Mouse (Mus musculus) MEL (cell line): ENCODE results near the gene Ramp3. TPM values are rescaled to one million over a fixed set of nuclear protein-coding genes. Genes with fewer than 3 reads are reported as not detected.

Experiments
- DNase-seq: peaks from one replicate; pipeline ENCODE4 v3.0.0; 2011; ENCODE audit warnings: low read depth, low spot score
- H3K27ac ChIP-seq: 2 replicates; pipeline ENCODE4 v1.5.1; 2012; ENCODE audit warnings: low read depth, mild to moderate bottlenecking, control low read depth, low read length, moderate library complexity; ENCODE audit not compliant: control insufficient read depth
- H3K27me3 ChIP-seq, 2 experiments: fragments of 150-350 bp in 1 of 2; sonication (generic) in 1 of 2; 2 replicates each; pipeline ENCODE4 v1.6.1; 2012; ENCODE audit warnings: low read length in 2 of 2, mild to moderate bottlenecking in 2 of 2, improper control_type of control experiment in 1 of 2, moderate library complexity in 1 of 2; ENCODE audit not compliant: insufficient read depth in 2 of 2, control insufficient read depth in 1 of 2
- H3K36me3 ChIP-seq, 2 experiments: 2 replicates each; pipeline ENCODE4 v1.6.1; 2012 to 2014; ENCODE audit warnings: low read length in 2 of 2, improper control_type of control experiment in 1 of 2, inconsistent platforms in 1 of 2, mild to moderate bottlenecking in 1 of 2; ENCODE audit not compliant: insufficient read depth in 2 of 2, control insufficient read depth in 1 of 2
- H3K4me1 ChIP-seq, 2 experiments: fragments of 150-350 bp in 1 of 2; sonication (generic) in 1 of 2; 2 replicates each; pipeline ENCODE4 v1.6.1; 2012; ENCODE audit warnings: low read length in 2 of 2, improper control_type of control experiment in 1 of 2, mild to moderate bottlenecking in 1 of 2; ENCODE audit not compliant: insufficient read depth in 2 of 2, control insufficient read depth in 1 of 2
- H3K4me3 ChIP-seq, 2 experiments: fragments of 150-350 bp in 1 of 2; sonication (generic) in 1 of 2; 2 replicates each; pipeline ENCODE4 v1.5.1; 2012; ENCODE audit warnings: low read depth in 2 of 2, low read length in 2 of 2, mild to moderate bottlenecking in 2 of 2, moderate library complexity in 2 of 2, control low read depth in 1 of 2, improper control_type of control experiment in 1 of 2; ENCODE audit not compliant: control insufficient read depth in 1 of 2, insufficient read depth in 1 of 2
- H3K79me2 ChIP-seq: 2 replicates; pipeline ENCODE4 v1.6.1; 2012; ENCODE audit warnings: mild to moderate bottlenecking, low read length, moderate library complexity; ENCODE audit not compliant: control insufficient read depth, poor library complexity, insufficient read depth
- H3K9ac ChIP-seq: 2 replicates; pipeline ENCODE4 v1.6.1; 2012; ENCODE audit warnings: low read depth, mild to moderate bottlenecking, control low read depth, low read length, moderate library complexity; ENCODE audit not compliant: control insufficient read depth, poor library complexity, severe bottlenecking
- H3K9me3 ChIP-seq: fragments of 150-350 bp; sonication (generic); replicated peaks from 2 replicates; pipeline ENCODE4 v1.6.1; 2012; ENCODE audit warnings: mild to moderate bottlenecking, low read length, improper control_type of control experiment, moderate library complexity; ENCODE audit not compliant: insufficient read depth
- BHLHE40 ChIP-seq: IDR thresholded peaks from 2 replicates; pipeline ENCODE4 v1.6.1; 2012; ENCODE audit warnings: low read depth, mild to moderate bottlenecking, inconsistent platforms, low read length, improper control_type of control experiment, borderline replicate concordance
- CTCF ChIP-seq, 3 experiments: IDR thresholded peaks in 2 of 3; conservative IDR thresholded peaks in 1 of 3; 2 replicates each; pipeline ENCODE4 v1.5.1; 2011 to 2012; ENCODE audit warnings: low read length in 3 of 3, low read depth in 2 of 3, mild to moderate bottlenecking in 2 of 3, improper control_type of control experiment in 1 of 3, inconsistent platforms in 1 of 3, mixed read lengths in 1 of 3, moderate library complexity in 1 of 3; ENCODE audit not compliant: control insufficient read depth in 1 of 3, insufficient read depth in 1 of 3, poor library complexity in 1 of 3, severe bottlenecking in 1 of 3
- ELF1 ChIP-seq: IDR thresholded peaks from 2 replicates; pipeline ENCODE4 v1.6.1; 2014; ENCODE audit warnings: low read depth, mild to moderate bottlenecking, inconsistent platforms, low read length, improper control_type of control experiment, moderate library complexity
- EP300 ChIP-seq, 2 experiments: IDR thresholded peaks; 2 replicates each; pipeline ENCODE4 v1.6.1; 2011; ENCODE audit warnings: improper control_type of control experiment in 2 of 2, low read length in 2 of 2, low read depth in 1 of 2, mild to moderate bottlenecking in 1 of 2
- ETS1 ChIP-seq: IDR thresholded peaks from 2 replicates; pipeline ENCODE4 v1.6.1; 2012; ENCODE audit warnings: low read depth, mild to moderate bottlenecking, inconsistent platforms, low read length, improper control_type of control experiment, moderate library complexity
- HCFC1 ChIP-seq: IDR thresholded peaks from 2 replicates; pipeline ENCODE4 v1.6.1; 2012; ENCODE audit warnings: low read depth, mild to moderate bottlenecking, inconsistent platforms, low read length, improper control_type of control experiment, moderate library complexity
- MAZ ChIP-seq: IDR thresholded peaks from 2 replicates; pipeline ENCODE4 v1.6.1; 2012; ENCODE audit warnings: low read depth, mild to moderate bottlenecking, inconsistent platforms, low read length, improper control_type of control experiment
- MYB ChIP-seq: IDR thresholded peaks from 2 replicates; pipeline ENCODE4 v1.6.1; 2011; ENCODE audit warnings: mild to moderate bottlenecking, low read depth, low read length, improper control_type of control experiment
- MYC ChIP-seq: IDR thresholded peaks from 2 replicates; pipeline ENCODE4 v1.6.1; 2011; ENCODE audit warnings: low read depth, mild to moderate bottlenecking, low read length, improper control_type of control experiment, moderate library complexity
- POLR2A ChIP-seq, 2 experiments: IDR thresholded peaks; 2 replicates each; pipeline ENCODE4 v1.6.1; 2011 to 2012; ENCODE audit warnings: low read length in 2 of 2, mild to moderate bottlenecking in 2 of 2, control low read depth in 1 of 2, improper control_type of control experiment in 1 of 2, low read depth in 1 of 2, moderate library complexity in 1 of 2; ENCODE audit not compliant: control insufficient read depth in 1 of 2, insufficient read depth in 1 of 2, poor library complexity in 1 of 2
- RAD21 ChIP-seq: IDR thresholded peaks from 2 replicates; pipeline ENCODE4 v1.6.1; 2011; ENCODE audit warnings: mild to moderate bottlenecking, low read depth, low read length, improper control_type of control experiment
- SMC3 ChIP-seq: IDR thresholded peaks from 2 replicates; pipeline ENCODE4 v1.6.1; 2011; ENCODE audit warnings: low read depth, low read length, improper control_type of control experiment
- TAL1 ChIP-seq: IDR thresholded peaks from 2 replicates; pipeline ENCODE4 v1.6.1; 2012; ENCODE audit warnings: mild to moderate bottlenecking, inconsistent platforms, low read length, moderate library complexity, mixed read lengths
- USF1 ChIP-seq: IDR thresholded peaks from 2 replicates; pipeline ENCODE4 v1.6.1; 2014; ENCODE audit warnings: low read depth, mild to moderate bottlenecking, inconsistent platforms, low read length, improper control_type of control experiment, moderate library complexity
- ZC3H11A ChIP-seq: IDR thresholded peaks from 2 replicates; pipeline ENCODE4 v1.6.1; 2012; ENCODE audit warnings: low read depth, mild to moderate bottlenecking, inconsistent platforms, low read length, improper control_type of control experiment
- ZNF384 ChIP-seq: IDR thresholded peaks from 2 replicates; pipeline ENCODE4 v1.6.1; 2012; ENCODE audit warnings: low read depth, mild to moderate bottlenecking, inconsistent platforms, low read length, improper control_type of control experiment
- polyA plus RNA-seq, 2 experiments: library from polyadenylated mRNA; stranded (reverse) in 1 of 2; unstranded in 1 of 2; fragments of >175 nt in 1 of 2; fragments of >200 nt in 1 of 2; gene quantifications; 2 replicates each; pipeline versions ENCODE4 v1.2.1 to v1.2.4; 2012; ENCODE audit warnings: low replicate concordance in 2 of 2, low read depth in 1 of 2; ENCODE audit not compliant: insufficient read length in 2 of 2, insufficient read depth in 1 of 2, missing spikeins in 1 of 2
- total RNA-seq: library from RNA; depleted of rRNA; stranded (reverse); fragments of 300-350 nt; gene quantifications from 2 replicates; pipeline ENCODE4 v1.2.3, GENCODE M21; 2012

The Ramp3 gene
- total and polyA plus RNA-seq, 3 experiments = not detected

GRCm38 (mm10) chr11:6647831-6648724 is 10.2 kb upstream of the Ramp3 start:
- H3K36me3 ChIP-seq = no peaks in the 10 kb centered on the region
- peaks cover 0 to 6% of the 10 kb centered on the region in 2 experiments; a peak in 3 of 4 replicates for H3K27me3 ChIP-seq
- DNase-seq = peak; percentile 52
- H3K4me3 ChIP-seq = no peak overlapping the region
- no peak overlapping the region for H3K9ac ChIP-seq
- no peaks in the 10 kb centered on the region for H3K79me2 ChIP-seq
- TF ChIP-seq USF1 = no peak
- no peak for TF ChIP-seq EP300 (IDR thresholded peaks at IDR 0.05; ENCODE audit: low read depth in 1 of 2, low read length in 2 of 2)
- TF ChIP-seq ZC3H11A = peak; percentile 52
- no peak for TF ChIP-seq MYB
- peak; percentile 57 for TF ChIP-seq RAD21
- peak; percentile 85 for TF ChIP-seq ZNF384
- no peak for TF ChIP-seq MYC
- TF ChIP-seq BHLHE40 = no peak
- TF ChIP-seq CTCF (IDR thresholded peaks at IDR 0.05 in 2 of 3, conservative IDR thresholded peaks at IDR 0.05 in 1 of 3; ENCODE audit: control insufficient read depth in 1 of 3, insufficient read depth in 1 of 3, low read depth in 2 of 3, low read length in 3 of 3, poor library complexity in 1 of 3, severe bottlenecking in 1 of 3) = peak; percentile 47 to 68 (median 59); a peak in 5 of 6 replicates
- peak; percentile 55 for TF ChIP-seq SMC3
- TF ChIP-seq ELF1 = no peak
- no peaks in the 10 kb centered on the region; a peak in 1 of 4 replicates for H3K4me1 ChIP-seq
- no peak overlapping the region for H3K27ac ChIP-seq
- H3K9me3 ChIP-seq = no peaks in the 10 kb centered on the region

DNA sequence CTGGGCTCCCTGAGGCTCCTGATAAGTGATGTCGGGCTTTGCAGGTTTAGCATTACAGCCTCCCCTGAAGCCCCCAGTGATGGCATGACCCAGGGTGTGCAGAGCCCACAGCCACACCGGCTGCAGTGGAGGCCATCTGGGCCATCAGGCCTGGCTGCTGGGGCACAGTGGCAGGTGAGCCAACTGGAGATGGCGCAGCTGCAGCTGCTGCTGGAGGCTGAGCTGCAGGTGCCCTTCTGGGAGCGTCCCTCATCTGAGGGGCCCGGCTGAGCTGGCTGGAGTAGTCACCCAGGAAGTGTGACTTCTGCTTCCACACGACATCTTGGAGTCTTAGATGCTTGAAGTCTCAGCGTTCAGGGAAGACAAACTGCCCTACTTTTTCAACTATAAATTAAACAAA is 7.8 kb upstream of the Ramp3 start:
- Histone ChIP-seq H3K9ac (no peak overlapping the region), H3K27me3 (no peaks in the 10 kb centered on the region; a peak in 1 of 4 replicates), H3K9me3 (no peaks in the 10 kb centered on the region), H3K79me2 (no peaks in the 10 kb centered on the region), H3K4me1 (no peaks in the 10 kb centered on the region; a peak in 1 of 4 replicates), H3K27ac (no peak overlapping the region), H3K4me3 (no peak overlapping the region), H3K36me3 (no peaks in the 10 kb centered on the region)
- no peak for TF ChIP-seq TAL1
- no peak for TF ChIP-seq EP300 (IDR thresholded peaks at IDR 0.05; ENCODE audit: low read depth in 1 of 2, low read length in 2 of 2)
- TF ChIP-seq MAZ = no peak
- no peak for TF ChIP-seq ELF1
- TF ChIP-seq HCFC1 = no peak
- no peak for TF ChIP-seq POLR2A (IDR thresholded peaks at IDR 0.05; ENCODE audit: control insufficient read depth in 1 of 2, insufficient read depth in 1 of 2, low read depth in 1 of 2, low read length in 2 of 2, poor library complexity in 1 of 2)
- no peak for TF ChIP-seq ETS1
- no peak for TF ChIP-seq ZNF384
- DNase-seq = no peak
